In genomic region chr7:49661811-49662491, GRCm38 (mm10) we compare ENCODE assay signal across 13 mouse cellular contexts. TPM values are rescaled to one million over a fixed set of nuclear protein-coding genes. Genes with fewer than 3 reads are reported as not detected.
DNase-seq lines count a peak whose midpoint lies in the region; ATAC-seq and TF ChIP-seq lines count a peak whose summit lies in the region.
"Had no signal": no experiment of that assay in that cellular context is flagged by ENCODE, and none has a peak within 500 bp of the region (broad histone marks: within the 10 kb centered on the region; RNA-seq: fewer than 3 reads in every experiment).

No protein-coding gene starts in this region.

- intact Hi-C loops in heart, postnatal 36 days (cut with DNase I): no loop called here
- intact Hi-C loops in left cerebral cortex, postnatal 36 days (cut with DNase I): no loop called here

- H3K27ac ChIP-seq in heart, embryonic 16.5 days (ENCODE audit: low read length): no peak overlapping the region
- no peak overlapping the region for H3K27ac ChIP-seq in lung, postnatal 0 days (ENCODE audit: low read length)
- H3K27ac ChIP-seq in embryonic facial prominence, embryonic 13.5 days: no peak overlapping the region
- no peak overlapping the region for H3K27ac ChIP-seq in midbrain, embryonic 13.5 days
- H3K27ac ChIP-seq: liver, embryonic 14.5 days had no signal

- H3K9ac ChIP-seq in heart, embryonic 16.5 days (ENCODE audit: low read length): no peak overlapping the region
- no peak overlapping the region for H3K9ac ChIP-seq in lung, postnatal 0 days (replicated peaks; ENCODE audit: low read depth)
- H3K9ac ChIP-seq in embryonic facial prominence, embryonic 13.5 days: no peak overlapping the region
- H3K9ac ChIP-seq in midbrain, embryonic 13.5 days (replicated peaks): no peak overlapping the region
- H3K9ac ChIP-seq: liver, embryonic 14.5 days had no signal

- DNase-seq in heart, postnatal 36 days: no peak
- DNase-seq in lung, postnatal 0 days (ENCODE audit: low spot score): no peak
- no peak for DNase-seq in lung, postnatal 4 days
- no peak for DNase-seq in left cerebral cortex, postnatal 36 days (ENCODE audit: low spot score in 2 of 2)
- DNase-seq: cerebellum, adult 8-10 months; gastrocnemius, postnatal 14 days had no signal

- WGBS in heart, embryonic 16.5 days: 4% methylated on average over 24 of the region's 24 CpGs
- 4% methylated on average over 24 of the region's 24 CpGs for WGBS in lung, postnatal 0 days
- 4% methylated on average over 24 of the region's 24 CpGs for WGBS in embryonic facial prominence, embryonic 13.5 days
- under 1% methylated on average over 24 of the region's 24 CpGs for WGBS in midbrain, embryonic 13.5 days

- no peaks in the 10 kb centered on the region for H3K4me1 ChIP-seq in heart, embryonic 16.5 days (ENCODE audit: control insufficient read depth, insufficient read depth, low read length)
- no peaks in the 10 kb centered on the region for H3K4me1 ChIP-seq in lung, postnatal 0 days (ENCODE audit: insufficient read depth, low read depth, low read length)
- H3K4me1 ChIP-seq in embryonic facial prominence, embryonic 13.5 days: peaks cover 12% of the 10 kb centered on the region
- peaks cover 10% of the 10 kb centered on the region for H3K4me1 ChIP-seq in midbrain, embryonic 13.5 days (replicated peaks)

- no peak for ATAC-seq in heart, embryonic 16.5 days (replicated peaks; ENCODE audit: extremely low read depth, insufficient read depth, low FRiP score)
- ATAC-seq in lung, postnatal 0 days: no peak
- ATAC-seq in embryonic facial prominence, embryonic 13.5 days (ENCODE audit: insufficient number of reproducible peaks, insufficient read depth, low FRiP score, low TSS enrichment, low read depth): no peak
- ATAC-seq in midbrain, embryonic 13.5 days: peak; percentile 62
- no peak for ATAC-seq in CD4-positive, CD25-positive, alpha-beta regulatory T cell, adult 4 months
- ATAC-seq: intestine, embryonic 16.5 days had no signal

- H3K36me3 ChIP-seq in heart, embryonic 16.5 days (ENCODE audit: control insufficient read depth, insufficient read depth): no peaks in the 10 kb centered on the region
- no peaks in the 10 kb centered on the region for H3K36me3 ChIP-seq in lung, postnatal 0 days (ENCODE audit: insufficient read depth, low read length)
- H3K36me3 ChIP-seq in embryonic facial prominence, embryonic 13.5 days: no peaks in the 10 kb centered on the region
- H3K36me3 ChIP-seq in midbrain, embryonic 13.5 days: no peaks in the 10 kb centered on the region

- no peaks in the 10 kb centered on the region for H3K9me3 ChIP-seq in heart, embryonic 16.5 days (replicated peaks; ENCODE audit: control insufficient read depth, low read length)
- no peaks in the 10 kb centered on the region for H3K9me3 ChIP-seq in lung, postnatal 0 days (ENCODE audit: low read length)
- no peaks in the 10 kb centered on the region for H3K9me3 ChIP-seq in embryonic facial prominence, embryonic 13.5 days
- H3K9me3 ChIP-seq in midbrain, embryonic 13.5 days: no peaks in the 10 kb centered on the region; the same call in 1 of the 2 replicates

- H3K27me3 ChIP-seq in heart, embryonic 16.5 days (ENCODE audit: control insufficient read depth, insufficient read depth, low read length): peaks cover 18% of the 10 kb centered on the region
- peaks cover 6% of the 10 kb centered on the region; the same call in 1 of the 2 replicates for H3K27me3 ChIP-seq in lung, postnatal 0 days (replicated peaks; ENCODE audit: insufficient read depth, low read length)
- peaks cover 42% of the 10 kb centered on the region for H3K27me3 ChIP-seq in embryonic facial prominence, embryonic 13.5 days
- peaks cover 89% of the 10 kb centered on the region for H3K27me3 ChIP-seq in midbrain, embryonic 13.5 days

- no peak overlapping the region for H3K4me3 ChIP-seq in heart, embryonic 16.5 days (ENCODE audit: low read length)
- H3K4me3 ChIP-seq in lung, postnatal 0 days (ENCODE audit: low read depth, low read length): no peak overlapping the region
- H3K4me3 ChIP-seq in embryonic facial prominence, embryonic 13.5 days: no peak overlapping the region; the same call in 1 of the 2 replicates
- H3K4me3 ChIP-seq in midbrain, embryonic 13.5 days (replicated peaks): no peak overlapping the region; the same call in 1 of the 2 replicates

- H3K4me2 ChIP-seq in heart, embryonic 16.5 days (ENCODE audit: low read depth, low read length): peak overlapping the region; percentile 31; the same call in 1 of the 2 replicates
- H3K4me2 ChIP-seq in lung, postnatal 0 days (replicated peaks; ENCODE audit: low read depth, low read length): peak overlapping the region; percentile 17; the same call in 1 of the 2 replicates
- peak overlapping the region; percentile 40 for H3K4me2 ChIP-seq in embryonic facial prominence, embryonic 13.5 days
- H3K4me2 ChIP-seq in midbrain, embryonic 13.5 days (replicated peaks): peak overlapping the region; percentile 15; the same call in 1 of the 2 replicates

- TF ChIP-seq CTCF in lung, postnatal 0 days (IDR thresholded peaks at IDR 0.05): no peak

- no peak for TF ChIP-seq EP300 in lung, postnatal 0 days (IDR thresholded peaks at IDR 0.05)

RNA-seq across cellular contexts. Expression of gene Dbx1, which starts 25.3 kb away (rescaled TPM):
- polyA plus RNA-seq in heart, embryonic 16.5 days (2015; fragmentation: Nextera tagmentation; extraction: Ambion mirVana): not detected in 2 replicates
- not detected for total RNA-seq in heart, postnatal 36 days (2021)
- polyA plus RNA-seq in lung, postnatal 0 days (2015; fragmentation: Nextera tagmentation; extraction: Ambion mirVana): not detected in 2 replicates
- polyA plus RNA-seq in embryonic facial prominence, embryonic 13.5 days (2015; fragmentation: Nextera tagmentation; extraction: Ambion mirVana): 0.28 and 0.44 TPM in 2 replicates
- 78.5 and 84.6 TPM in 2 replicates for polyA plus RNA-seq in midbrain, embryonic 13.5 days (2015; fragmentation: Nextera tagmentation; extraction: Ambion mirVana)
- polyA plus RNA-seq in CD4-positive, CD25-positive, alpha-beta regulatory T cell, adult 4 months (2017; shearing (Covaris generic)): not detected
- not detected for total RNA-seq in left cerebral cortex, postnatal 36 days (2021)
- total RNA-seq: gastrocnemius, postnatal 14 days; neutrophil, adult 5-6 weeks had no signal
- polyA plus RNA-seq: intestine, embryonic 16.5 days; liver, embryonic 14.5 days had no signal

Comparison
In these comparisons a context has a peak if more than half of its experiments do, and no peak if none do; other contexts are left out.
1. RNA of gene Dbx1, which starts 25.3 kb away (polyA plus RNA-seq): 78.5 to 84.6 TPM in midbrain, embryonic 13.5 days; 0.28 to 0.44 TPM in embryonic facial prominence, embryonic 13.5 days, not detected in heart, embryonic 16.5 days, not detected in lung, postnatal 0 days and not detected in CD4-positive, CD25-positive, alpha-beta regulatory T cell, adult 4 months; every median in the first group is over 10 times any median in the second.
2. Peak in every context shown above with its lines, with median percentiles within 50 percentile points of each other: H3K4me2 ChIP-seq.